Mouse (Mus musculus) spleen, adult 2 months (tissue): ENCODE measurements at regions not wholly inside any gene's neighbourhood (a gene's known extent, or its start where the extent isn't known, plus 50 kb on each side); places are given as distances from the start of the nearest gene placed in this dataset.
"Not testable (repeated sequence)": the region's sequence is repeated elsewhere in the genome, so short reads cannot be mapped to it uniquely, and the experiment has no call there.

ENCODE experiments used
- DNase-seq, 2 experiments: peaks; one replicate each; pipeline versions ENCODE4 v3.0.0 to v3.0.0-alpha.2; 2012 to 2021; ENCODE audit warnings: low spot score in 2 of 2, low read depth in 1 of 2
- H3K27ac ChIP-seq: fragments of 200-500 bp; 2 replicates; pipeline ENCODE4 v1.5.1; 2012; ENCODE audit warnings: low read length, inconsistent platforms; ENCODE audit not compliant: insufficient read depth
- H3K27me3 ChIP-seq: fragments of 200-500 bp; 2 replicates; pipeline ENCODE4 v1.6.1; 2012; ENCODE audit warnings: mild to moderate bottlenecking, moderate library complexity, low read length, inconsistent platforms; ENCODE audit not compliant: control insufficient read depth, insufficient read depth
- H3K36me3 ChIP-seq: fragments of 200-500 bp; 2 replicates; pipeline ENCODE4 v1.6.1; 2012; ENCODE audit warnings: mild to moderate bottlenecking, low read length, inconsistent platforms; ENCODE audit not compliant: control insufficient read depth, insufficient read depth
- H3K4me1 ChIP-seq: fragments of 200-500 bp; 2 replicates; pipeline ENCODE4 v1.6.1; 2011; ENCODE audit warnings: inconsistent platforms; ENCODE audit not compliant: control insufficient read depth, insufficient read depth, insufficient read length
- H3K4me3 ChIP-seq: fragments of 200-500 bp; 2 replicates; pipeline ENCODE4 v1.5.1; 2011; ENCODE audit warnings: mild to moderate bottlenecking, inconsistent platforms; ENCODE audit not compliant: insufficient read depth, insufficient read length; ENCODE audit errors: extremely low read depth
- CTCF ChIP-seq: fragments of 200-500 bp; IDR thresholded peaks from 2 replicates; pipeline ENCODE4 v1.5.1; 2011; ENCODE audit warnings: mild to moderate bottlenecking, inconsistent platforms; ENCODE audit not compliant: insufficient read depth, insufficient read length, insufficient replicate concordance; ENCODE audit errors: extremely low read depth
- POLR2A ChIP-seq: fragments of 200-500 bp; IDR thresholded peaks from 2 replicates; pipeline ENCODE4 v1.6.1; 2011; ENCODE audit warnings: low read depth, low read length, inconsistent platforms
- WGBS: fragments of 180-500 bp; shearing (Covaris S2); methylation state at CpG from one replicate; pipeline ENCODE4 v1.1.7; 2018; 5-methylcytosine and 5-hydroxymethylcytosine counted together

- Histone ChIP-seq H3K4me1 (no peaks in the 10 kb centered on the region), H3K4me3 (no peak overlapping the region), H3K36me3 (no peaks in the 10 kb centered on the region), H3K27ac (no peak overlapping the region), H3K27me3 (no peaks in the 10 kb centered on the region)
- no peak for DNase-seq
- TF ChIP-seq CTCF (no peak), POLR2A (no peak)
Measured at GRCm38 (mm10) chr14:60544767-60545166, 89.0 kb upstream of the Spata13 start.

DNA sequence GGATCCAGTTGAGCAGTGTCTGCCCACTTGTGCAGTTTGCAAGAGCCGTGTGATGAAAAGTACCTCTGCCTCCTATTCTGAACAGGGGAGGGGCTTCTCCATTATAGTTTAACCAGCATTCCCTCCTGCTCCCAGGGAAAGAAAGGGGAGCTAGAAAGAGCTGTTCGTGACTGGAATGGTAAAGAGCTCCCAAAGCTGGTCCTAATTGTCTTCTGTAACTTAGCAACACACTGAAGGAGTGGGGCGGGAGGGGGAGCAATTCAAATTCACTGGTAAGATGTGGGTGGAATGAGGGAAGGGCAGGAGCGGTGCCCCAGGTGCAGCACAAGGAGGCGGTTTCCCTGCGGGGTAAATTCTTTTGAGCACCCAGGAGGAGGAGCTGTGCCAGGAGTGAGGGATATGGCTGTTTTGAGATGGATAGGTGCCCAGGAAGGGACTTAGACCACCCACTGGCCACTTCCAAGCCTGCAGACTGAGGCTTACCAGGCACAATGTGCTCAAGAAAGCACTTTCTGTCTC is 79.5 kb upstream of the Spata13 start:
- H3K4me1 ChIP-seq: no peaks in the 10 kb centered on the region
- no peak overlapping the region for H3K27ac ChIP-seq
- no peaks in the 10 kb centered on the region for H3K36me3 ChIP-seq
- TF ChIP-seq CTCF (no peak), POLR2A (no peak)
- H3K4me3 ChIP-seq: no peak overlapping the region
- DNase-seq: no peak
- H3K27me3 ChIP-seq: no peaks in the 10 kb centered on the region
- WGBS: 73% methylated on average over 6 of the region's 6 CpGs

- no peak overlapping the region for H3K27ac ChIP-seq
- no peaks in the 10 kb centered on the region for H3K36me3 ChIP-seq
- WGBS: 58% methylated on average over 5 of the region's 5 CpGs
Measured at GRCm38 (mm10) chr14:60556541-60556940, 77.3 kb upstream of the Spata13 start.

DNA sequence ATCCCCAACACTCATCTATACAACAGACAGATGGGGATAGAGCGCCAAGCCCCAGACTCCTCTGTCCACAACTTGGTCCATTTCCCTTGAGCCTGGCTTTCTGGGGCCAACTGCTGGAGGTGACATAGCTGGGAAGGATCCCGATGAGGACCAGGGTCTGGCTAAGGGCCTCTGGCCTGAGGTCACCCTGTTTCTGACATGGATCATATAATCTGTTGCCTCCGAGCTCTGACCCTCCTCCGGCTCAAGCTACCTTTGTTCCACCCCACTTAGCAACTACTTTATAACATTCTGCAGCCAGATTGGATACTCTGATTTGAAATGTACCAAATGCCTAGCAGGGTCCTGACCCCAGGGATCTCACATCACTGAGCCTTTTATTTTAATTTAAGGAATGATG is 76.8 kb upstream of the Spata13 start:
- TF ChIP-seq CTCF: no peak
- no peak for TF ChIP-seq POLR2A
- no peaks in the 10 kb centered on the region for H3K27me3 ChIP-seq
- WGBS: 87% methylated on average over 4 of the region's 4 CpGs
- H3K4me1 ChIP-seq: no peaks in the 10 kb centered on the region
- no peak overlapping the region for H3K27ac ChIP-seq
- no peaks in the 10 kb centered on the region for H3K36me3 ChIP-seq
- H3K4me3 ChIP-seq: no peak overlapping the region
- no peak for DNase-seq

More at GRCm38 (mm10) chr14:60556541-60556940, 77.3 kb upstream of the Spata13 start:
- H3K4me3 ChIP-seq: no peak overlapping the region
- H3K4me1 ChIP-seq: no peaks in the 10 kb centered on the region
- H3K27me3 ChIP-seq: no peaks in the 10 kb centered on the region
- DNase-seq: no peak
- TF ChIP-seq POLR2A (no peak), CTCF (no peak)

DNA sequence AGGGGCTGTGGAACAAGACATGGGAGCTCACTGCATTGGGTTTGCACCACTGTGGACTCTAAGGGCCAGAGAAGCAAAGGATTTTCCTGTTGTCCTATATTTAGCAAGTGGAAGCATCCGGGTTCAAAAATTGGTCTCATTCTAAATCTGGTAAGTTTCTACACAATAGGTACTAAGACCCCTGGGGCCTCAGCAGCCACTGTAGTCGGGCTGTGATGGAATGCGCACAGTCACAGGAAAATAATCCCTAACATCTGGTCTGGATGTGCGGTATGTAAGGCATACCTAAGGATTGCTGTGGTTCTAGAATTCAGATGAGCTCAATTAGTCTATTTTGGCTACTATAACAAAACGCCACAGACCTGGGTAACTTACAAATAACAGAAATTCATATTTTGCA is 74.4 kb upstream of the Spata13 start:
- no peak for DNase-seq
- Histone ChIP-seq H3K27me3 (no peaks in the 10 kb centered on the region), H3K4me1 (no peaks in the 10 kb centered on the region), H3K36me3 (no peaks in the 10 kb centered on the region), H3K4me3 (no peak overlapping the region), H3K27ac (no peak overlapping the region)
- TF ChIP-seq POLR2A: no peak
- no peak for TF ChIP-seq CTCF
- 76% methylated on average over 5 of the region's 5 CpGs for WGBS

- TF ChIP-seq CTCF: no peak
- TF ChIP-seq POLR2A: no peak
- no peaks in the 10 kb centered on the region for H3K27me3 ChIP-seq
- H3K36me3 ChIP-seq: no peaks in the 10 kb centered on the region
- no peaks in the 10 kb centered on the region for H3K4me1 ChIP-seq
- 85% methylated on average over 13 of the region's 13 CpGs for whole genome bisulfite sequencing
- H3K4me3 ChIP-seq: no peak overlapping the region
- no peak overlapping the region for H3K27ac ChIP-seq
- DNase-seq: peak in 1 of 2 experiments; percentile 20
Measured at GRCm38 (mm10) chr14:60559826-60560529, 73.8 kb upstream of the Spata13 start.

GRCm38 (mm10) chr14:60576281-60576680 is 57.5 kb upstream of the Spata13 start:
- Histone ChIP-seq H3K27ac (no peak overlapping the region), H3K36me3 (no peaks in the 10 kb centered on the region), H3K4me3 (no peak overlapping the region), H3K27me3 (no peaks in the 10 kb centered on the region), H3K4me1 (no peaks in the 10 kb centered on the region)
- DNase-seq: no peak
- TF ChIP-seq POLR2A (no peak), CTCF (no peak)
- 90% methylated on average over 5 of the region's 5 CpGs for WGBS

DNA sequence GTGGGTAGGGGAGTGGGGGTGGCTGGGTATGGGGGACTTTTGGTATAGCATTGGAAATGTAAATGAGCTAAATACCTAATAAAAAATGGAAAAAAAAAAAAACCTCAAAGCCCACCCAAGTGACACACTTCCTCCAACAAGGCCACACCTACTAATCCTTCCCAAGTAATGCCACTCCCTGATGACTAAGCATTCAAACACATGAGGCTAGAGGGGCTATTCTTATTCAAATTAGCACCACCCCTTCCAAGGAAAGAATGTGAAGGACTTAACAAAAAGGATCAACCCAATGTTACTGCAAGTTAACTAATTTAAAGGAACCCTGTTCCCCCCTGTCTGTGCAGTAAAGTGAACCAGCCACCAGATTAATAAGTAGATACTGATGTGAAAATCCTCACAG is 53.7 kb upstream of the Spata13 start:
- H3K4me3 ChIP-seq, H3K27ac ChIP-seq, H3K36me3 ChIP-seq, DNase-seq, H3K27me3 ChIP-seq, H3K4me1 ChIP-seq: not testable (repeated sequence)
